Mouse (Mus musculus) spleen, adult 18-20 months (tissue): ENCODE data around the gene Catip.

Source experiments
- DNase-seq, 2 experiments: peaks; one replicate each; pipeline ENCODE4 v3.0.0; 2022; ENCODE audit warnings: mixed read lengths in 2 of 2

Gene Catip

GRCm38 (mm10) chr1:74344163-74344916, 17.6 kb upstream of the Catip start:
- DNase-seq, result no peak

GRCm38 (mm10) chr1:74351185-74351769, 10.6 kb upstream of the Catip start:
- no peak for DNase-seq

GRCm38 (mm10) chr1:74352532-74353096, 9.3 kb upstream of the Catip start:
- DNase-seq, result no peak

- no peak for DNase-seq
Measured at GRCm38 (mm10) chr1:74353453-74354229, 8.3 kb upstream of the Catip start.

- no peak for DNase-seq
Measured at GRCm38 (mm10) chr1:74357531-74357930, 4.4 kb upstream of the Catip start.

GRCm38 (mm10) chr1:74359952-74360517, 1.9 kb upstream of the Catip start:
- no peak for DNase-seq

- DNase-seq, result no peak
Measured at GRCm38 (mm10) chr1:74362325-74363229, 669 bp downstream of the Catip start.

- no peak for DNase-seq
Measured at GRCm38 (mm10) chr1:74363437-74363836, 1.5 kb downstream of the Catip start.

GRCm38 (mm10) chr1:74364270-74364669, 2.4 kb downstream of the Catip start:
- no peak for DNase-seq

GRCm38 (mm10) chr1:74367886-74368645, 6.2 kb downstream of the Catip start:
- no peak for DNase-seq

GRCm38 (mm10) chr1:74370040-74370439, 8.1 kb downstream of the Catip start:
- DNase-seq, result no peak

GRCm38 (mm10) chr1:74373372-74373771, 11.5 kb downstream of the Catip start:
- DNase-seq, result no peak

- DNase-seq, result no peak
Measured at GRCm38 (mm10) chr1:74374980-74375379, 13.1 kb downstream of the Catip start, which contains the start of gene Slc11a1. Gene Slc11a1, plus strand, starts transcription at chr1:74375195.

GRCm38 (mm10) chr1:74375561-74375960, 13.7 kb downstream of the Catip start:
- no peak for DNase-seq

- DNase-seq, result no peak
Measured at GRCm38 (mm10) chr1:74376396-74376795, 14.5 kb downstream of the Catip start.

- DNase-seq, result no peak
Measured at GRCm38 (mm10) chr1:74379058-74379504, 17.2 kb downstream of the Catip start.

GRCm38 (mm10) chr1:74380484-74380883, 18.6 kb downstream of the Catip start:
- DNase-seq, result no peak

- no peak for DNase-seq
Measured at GRCm38 (mm10) chr1:74381588-74382021, 19.7 kb downstream of the Catip start.

- no peak for DNase-seq
Measured at GRCm38 (mm10) chr1:74383385-74383784, 21.5 kb downstream of the Catip start.

- no peak for DNase-seq
Measured at GRCm38 (mm10) chr1:74384525-74384924, 22.6 kb downstream of the Catip start.

- no peak for DNase-seq
Measured at GRCm38 (mm10) chr1:74385064-74385463, 23.2 kb downstream of the Catip start.
